Mouse (Mus musculus) forebrain, embryonic 10.5 days (tissue): ENCODE results near the gene Dcst1. TPM values are rescaled to one million over a fixed set of nuclear protein-coding genes. Genes with fewer than 3 reads are reported as not detected.
A peak's percentile ranks its signal among the peaks of the same experiment; 100 is the strongest.

Experiments used
- DNase-seq: peaks from one replicate; pipeline ENCODE4 v3.0.0-alpha.2; 2017; ENCODE audit warnings: low spot score; ENCODE audit errors: extremely low spot score
- H3K27ac ChIP-seq: fragments of 300-500 bp; sonication (generic); 2 replicates; pipeline ENCODE4 v1.5.1; 2016; ENCODE audit warnings: mild to moderate bottlenecking
- H3K27me3 ChIP-seq: fragments of 300-500 bp; sonication (generic); 2 replicates; pipeline ENCODE4 v1.6.1; 2016; ENCODE audit warnings: mild to moderate bottlenecking; ENCODE audit not compliant: poor library complexity, severe bottlenecking
- H3K36me3 ChIP-seq: fragments of 300-500 bp; sonication (generic); replicated peaks from 2 replicates; pipeline ENCODE4 v1.6.1; 2016; ENCODE audit warnings: mild to moderate bottlenecking, moderate library complexity
- H3K4me1 ChIP-seq: fragments of 300-500 bp; sonication (generic); 2 replicates; pipeline ENCODE4 v1.6.1; 2016
- H3K4me3 ChIP-seq: fragments of 300-500 bp; sonication (generic); 2 replicates; pipeline ENCODE4 v1.5.1; 2016; ENCODE audit warnings: mild to moderate bottlenecking, moderate library complexity
- H3K9me3 ChIP-seq: fragments of 300-500 bp; sonication (generic); 2 replicates; pipeline ENCODE4 v1.6.1; 2016; ENCODE audit warnings: mild to moderate bottlenecking, moderate library complexity
- WGBS: fragments of 180-500 bp; shearing (Covaris S2); methylation state at CpG from one replicate; pipeline ENCODE4 v1.1.7; 2016; 5-methylcytosine and 5-hydroxymethylcytosine counted together
- polyA plus RNA-seq: library from polyadenylated mRNA; unstranded; fragments of >200 nt; fragmentation: Nextera tagmentation; extraction: Ambion mirVana; gene quantifications from 2 replicates; pipeline ENCODE4 v1.2.1, GENCODE M21; 2016

The Dcst1 gene
- polyA plus RNA-seq, 1 experiment from 2014 or later, result not detected

DNA sequence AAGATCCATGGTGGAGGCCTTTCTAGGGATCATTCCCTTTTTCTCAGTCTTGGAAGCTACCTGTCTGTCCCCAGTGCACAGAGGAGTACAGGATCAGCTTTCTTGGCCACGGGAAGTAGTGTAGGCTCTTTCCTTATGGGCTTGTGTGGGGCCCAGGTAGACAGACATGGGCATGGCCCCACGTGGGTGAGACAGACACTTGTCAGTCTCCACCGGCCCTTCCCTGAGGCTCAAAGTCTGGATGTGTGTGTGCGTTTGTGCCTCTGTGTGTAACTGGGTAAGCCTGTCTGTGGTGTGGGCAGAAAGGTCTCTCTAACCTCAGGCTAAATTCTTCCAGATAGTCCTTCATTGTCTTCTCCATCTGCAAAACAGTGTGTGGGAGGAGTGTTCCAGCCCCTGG, 59.9 kb downstream of the Dcst1 start:
- Histone ChIP-seq H3K4me3 (no peak overlapping the region), H3K27ac (0 out of 2 replicates have a peak overlapping the region, but pooled peaks have one; percentile 40), H3K4me1 (peaks cover 39% of the 10 kb centered on the region), H3K27me3 (peaks cover 10% of the 10 kb centered on the region), H3K9me3 (no peaks in the 10 kb centered on the region), H3K36me3 (no peaks in the 10 kb centered on the region)
- DNase-seq, result no peak
- 74% methylated on average over 4 of the region's 4 CpGs for WGBS

DNA sequence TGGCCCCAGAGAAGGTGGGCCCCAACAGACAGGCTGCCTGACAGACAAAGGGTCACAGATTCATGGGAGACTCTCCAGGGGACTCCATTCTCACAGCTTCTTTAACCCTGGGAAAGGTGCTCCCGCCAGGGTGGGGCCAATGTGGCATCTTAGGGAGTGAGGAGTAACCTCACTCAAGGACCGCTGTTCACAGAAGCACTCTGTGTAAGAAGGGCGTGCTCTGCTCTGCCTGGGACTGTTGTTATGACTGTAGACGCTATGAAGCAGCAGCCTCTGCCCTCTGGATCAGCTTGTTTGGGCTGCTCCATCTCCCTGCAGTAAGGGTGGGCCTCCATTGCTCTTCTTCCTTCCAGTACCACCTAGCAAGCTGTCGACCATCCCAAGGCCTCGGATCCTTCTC, 60.6 kb downstream of the Dcst1 start:
- 64% methylated on average over 6 of the region's 6 CpGs for WGBS
- no peaks in the 10 kb centered on the region for H3K36me3 ChIP-seq
- H3K9me3 ChIP-seq, result no peaks in the 10 kb centered on the region
- peaks cover 16% of the 10 kb centered on the region for H3K27me3 ChIP-seq
- peaks cover 45% of the 10 kb centered on the region for H3K4me1 ChIP-seq
- no peak for DNase-seq
- no peak overlapping the region for H3K4me3 ChIP-seq
- H3K27ac ChIP-seq, result peak overlapping the region; percentile 40; the same call in 1 of the 2 replicates

DNA sequence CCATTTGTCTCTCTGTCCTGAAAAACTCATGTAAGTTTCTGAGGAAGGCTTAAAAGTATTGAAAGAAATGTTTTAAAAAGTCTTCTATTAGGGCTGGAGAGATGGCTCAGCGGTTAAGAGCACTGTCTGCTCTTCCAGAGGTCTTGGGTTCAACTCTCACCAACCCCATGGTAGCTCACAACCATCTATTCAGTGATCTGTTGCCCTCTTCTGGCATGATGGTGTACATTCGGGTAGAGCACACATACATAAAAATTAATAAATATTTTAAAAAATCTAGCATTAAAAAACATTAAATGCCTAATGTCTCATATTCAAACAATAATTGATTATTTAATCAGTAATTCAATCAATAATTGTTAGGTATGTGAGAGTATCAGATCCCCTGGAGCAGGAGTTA, 64.5 kb downstream of the Dcst1 start:
- Histone ChIP-seq H3K4me1 (peaks cover 24% of the 10 kb centered on the region), H3K4me3 (no peak overlapping the region), H3K27ac (no peak overlapping the region), H3K36me3 (no peaks in the 10 kb centered on the region), H3K9me3 (no peaks in the 10 kb centered on the region), H3K27me3 (peaks cover 33% of the 10 kb centered on the region)
- whole genome bisulfite sequencing, result 70% methylated on average over 2 of the region's 2 CpGs
- no peak for DNase-seq

Other genes with a start within 250 kb of the Dcst1 start
- gene Pklr, start 229.1 kb downstream of the Dcst1 start, polyA plus RNA-seq, result 4.5 and 5.6 TPM in 2 replicates
- gene Hcn3, start 205.1 kb downstream of the Dcst1 start, polyA plus RNA-seq, result 4.8 and 5.5 TPM in 2 replicates
- 33.7 and 34.2 TPM in 2 replicates for gene Clk2, start 200.5 kb downstream of the Dcst1 start, polyA plus RNA-seq
- gene Scamp3, start 187.8 kb downstream of the Dcst1 start, polyA plus RNA-seq, result 100 and 103 TPM in 2 replicates
- 25.1 and 25.6 TPM in 2 replicates for gene Fam189b, start 182.1 kb downstream of the Dcst1 start, polyA plus RNA-seq
- 34.2 and 34.7 TPM in 2 replicates for gene Gba, start 162.3 kb downstream of the Dcst1 start, polyA plus RNA-seq
- gene Thbs3, start 150.1 kb downstream of the Dcst1 start, polyA plus RNA-seq, result 65.8 and 78.2 TPM in 2 replicates
- gene Mtx1, start 138.2 kb downstream of the Dcst1 start, polyA plus RNA-seq, result 227 and 242 TPM in 2 replicates
- 1.7 and 1.8 TPM in 2 replicates for gene Muc1, start 136.2 kb downstream of the Dcst1 start, polyA plus RNA-seq
- gene Krtcap2, start 119.3 kb downstream of the Dcst1 start, polyA plus RNA-seq, result 260 and 275 TPM in 2 replicates
- gene Trim46, start 118.9 kb downstream of the Dcst1 start, polyA plus RNA-seq, result 4.4 and 5.4 TPM in 2 replicates
- 76.7 and 78.6 TPM in 2 replicates for gene Dpm3, start 105.9 kb downstream of the Dcst1 start, polyA plus RNA-seq
- gene Slc50a1, start 94.7 kb downstream of the Dcst1 start, polyA plus RNA-seq, result 25.1 and 26.0 TPM in 2 replicates
- 12.9 and 13.2 TPM in 2 replicates for gene Efna1, start 84.1 kb downstream of the Dcst1 start, polyA plus RNA-seq
- gene Efna3, start 42.3 kb downstream of the Dcst1 start, polyA plus RNA-seq, result 3.0 and 4.0 TPM in 2 replicates
- gene Efna4, start 27.2 kb downstream of the Dcst1 start, polyA plus RNA-seq, result 27.6 and 28.7 TPM in 2 replicates
- gene Adam15, start 15.3 kb downstream of the Dcst1 start, polyA plus RNA-seq, result 32.1 and 39.5 TPM in 2 replicates
- gene Dcst2, start 3.3 kb downstream of the Dcst1 start, polyA plus RNA-seq, result 0.06 and 0.16 TPM in 2 replicates
- gene Zbtb7b, start 29.5 kb upstream of the Dcst1 start, polyA plus RNA-seq, result 0.65 and 0.69 TPM in 2 replicates
- 0.15 and 0.23 TPM in 2 replicates for gene Lenep, start 37.5 kb upstream of the Dcst1 start, polyA plus RNA-seq
- 27.0 and 29.8 TPM in 2 replicates for gene Flad1, start 46.6 kb upstream of the Dcst1 start, polyA plus RNA-seq
- gene Cks1b, start 53.1 kb upstream of the Dcst1 start, polyA plus RNA-seq, result 681 and 720 TPM in 2 replicates
- gene Shc1, start 53.2 kb upstream of the Dcst1 start, polyA plus RNA-seq, result 49.4 and 53.2 TPM in 2 replicates
- 34.9 and 40.9 TPM in 2 replicates for gene Pygo2, start 65.0 kb upstream of the Dcst1 start, polyA plus RNA-seq
- 16.4 and 16.6 TPM in 2 replicates for gene Pbxip1, start 71.5 kb upstream of the Dcst1 start, polyA plus RNA-seq
- gene Pmvk, start 89.3 kb upstream of the Dcst1 start, polyA plus RNA-seq, result 72.0 and 75.3 TPM in 2 replicates
- gene Kcnn3, start 154.9 kb upstream of the Dcst1 start, polyA plus RNA-seq, result 0.81 and 0.92 TPM in 2 replicates